Mouse (Mus musculus) hindbrain, embryonic 15.5 days (tissue): Measurements from ENCODE around the gene Tbc1d2. TPM values are rescaled to one million over a fixed set of nuclear protein-coding genes. Genes with fewer than 3 reads are reported as not detected.
"Not testable (repeated sequence)": the region's sequence is repeated elsewhere in the genome, so short reads cannot be mapped to it uniquely, and the experiment has no call there.

Source experiments
- ATAC-seq: fragments of 200-750 bp; cut with Nextera tagmentation; 2 replicates; pipeline ENCODE4 v1.8.0; 2017; ENCODE audit warnings: low read depth, moderate number of reproducible peaks, moderate TSS enrichment; ENCODE audit not compliant: low FRiP score
- H3K27ac ChIP-seq: fragments of 300-500 bp; sonication (generic); replicated peaks from 2 replicates; pipeline ENCODE4 v1.5.1; 2015; ENCODE audit warnings: mild to moderate bottlenecking, inconsistent platforms
- H3K27me3 ChIP-seq: fragments of 300-500 bp; sonication (generic); 2 replicates; pipeline ENCODE4 v1.6.1; 2015; ENCODE audit warnings: control low read depth, inconsistent platforms
- H3K36me3 ChIP-seq: fragments of 300-500 bp; sonication (generic); 2 replicates; pipeline ENCODE4 v1.6.1; 2015; ENCODE audit warnings: control low read depth, inconsistent platforms
- H3K4me1 ChIP-seq: fragments of 300-500 bp; sonication (generic); replicated peaks from 2 replicates; pipeline ENCODE4 v1.6.1; 2015; ENCODE audit warnings: control low read depth, inconsistent platforms
- H3K4me2 ChIP-seq: fragments of 300-500 bp; sonication (generic); 2 replicates; pipeline ENCODE4 v1.6.1; 2015; ENCODE audit warnings: moderate library complexity, mild to moderate bottlenecking, inconsistent platforms
- H3K4me3 ChIP-seq: fragments of 300-500 bp; sonication (generic); 2 replicates; pipeline ENCODE4 v1.5.1; 2015; ENCODE audit warnings: mild to moderate bottlenecking, inconsistent platforms
- H3K9ac ChIP-seq: fragments of 300-500 bp; sonication (generic); 2 replicates; pipeline ENCODE4 v1.6.1; 2015; ENCODE audit warnings: inconsistent platforms
- H3K9me3 ChIP-seq: fragments of 300-500 bp; sonication (generic); 2 replicates; pipeline ENCODE4 v1.6.1; 2016; ENCODE audit warnings: control low read depth, inconsistent platforms
- WGBS: fragments of 180-500 bp; shearing (Covaris S2); methylation state at CpG from one replicate; pipeline ENCODE4 v1.1.7; 2015; 5-methylcytosine and 5-hydroxymethylcytosine counted together
- polyA plus RNA-seq: library from polyadenylated mRNA; unstranded; fragments of >200 nt; fragmentation: Nextera tagmentation; extraction: Ambion mirVana; gene quantifications from 2 replicates; pipeline ENCODE4 v1.2.1, GENCODE M21; 2015

Gene Tbc1d2
- polyA plus RNA-seq, 1 experiment from 2014 or later = 0.91 TPM

DNA sequence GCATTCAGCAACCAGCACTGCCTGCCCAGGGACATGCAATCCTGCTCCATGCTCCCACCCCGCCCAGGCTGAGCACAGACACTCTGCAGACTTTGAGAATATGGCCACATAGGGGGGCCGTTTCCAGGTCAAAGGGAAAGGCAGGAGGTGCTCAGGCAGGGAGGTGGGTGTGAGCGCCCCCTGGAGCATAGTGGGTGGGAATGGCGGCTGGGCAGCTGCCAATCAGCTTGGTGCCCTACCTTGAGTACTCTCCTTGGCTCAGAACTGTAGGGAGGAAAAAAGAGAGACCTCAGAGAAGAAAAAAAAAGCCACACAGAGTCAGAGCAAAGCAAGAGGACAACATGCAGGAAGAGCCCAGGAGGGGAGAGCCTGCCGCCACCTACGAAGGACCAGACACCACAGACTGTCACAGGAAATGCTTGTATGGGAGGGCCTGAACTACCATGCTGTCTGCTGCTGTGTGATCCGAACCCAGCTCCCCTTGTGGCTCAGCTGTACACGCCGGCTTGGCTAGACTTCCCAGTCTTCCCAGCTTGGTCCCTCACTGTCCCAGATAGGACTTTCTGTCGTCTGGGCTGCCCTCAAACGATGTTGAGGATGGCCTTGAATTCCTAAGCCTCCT is 31.7 kb downstream of the Tbc1d2 start:
- Histone ChIP-seq H3K4me1 (peaks cover 8% of the 10 kb centered on the region; the same call in 1 of the 2 replicates), H3K9me3 (no peaks in the 10 kb centered on the region), H3K36me3 (no peaks in the 10 kb centered on the region), H3K27ac (no peak overlapping the region), H3K4me3 (no peak overlapping the region), H3K27me3 (no peaks in the 10 kb centered on the region), H3K9ac (no peak overlapping the region), H3K4me2 (no peak overlapping the region)
- 68% methylated on average over 11 of the region's 11 CpGs for WGBS
- ATAC-seq = no peak

DNA sequence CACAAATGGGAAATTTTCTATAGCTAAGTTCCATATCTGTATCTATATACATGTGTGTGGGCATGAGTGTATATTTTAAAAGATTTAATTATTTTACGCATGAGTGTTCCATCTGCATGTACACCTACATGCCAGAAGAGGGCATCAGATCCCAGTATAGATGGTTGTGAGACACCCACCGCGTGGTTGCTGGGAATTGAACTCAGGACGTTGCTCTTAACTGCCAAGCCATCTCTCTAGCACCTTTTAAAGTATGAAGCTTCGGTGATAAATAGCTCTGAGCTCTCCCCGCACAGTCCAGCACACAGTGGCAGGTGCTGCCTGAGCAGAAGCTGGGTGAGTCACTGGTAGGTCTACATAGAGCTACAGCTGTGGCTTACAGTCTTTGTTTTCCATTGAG is 32.6 kb downstream of the Tbc1d2 start:
- ATAC-seq = no peak
- H3K27me3 ChIP-seq = no peaks in the 10 kb centered on the region
- no peak overlapping the region for H3K9ac ChIP-seq
- H3K4me2 ChIP-seq = no peak overlapping the region
- H3K4me3 ChIP-seq = no peak overlapping the region
- no peaks in the 10 kb centered on the region for H3K36me3 ChIP-seq
- H3K4me1 ChIP-seq = peaks cover 8% of the 10 kb centered on the region; the same call in 1 of the 2 replicates
- no peaks in the 10 kb centered on the region for H3K9me3 ChIP-seq
- no peak overlapping the region for H3K27ac ChIP-seq
- WGBS = 71% methylated on average over 6 of the region's 6 CpGs

DNA sequence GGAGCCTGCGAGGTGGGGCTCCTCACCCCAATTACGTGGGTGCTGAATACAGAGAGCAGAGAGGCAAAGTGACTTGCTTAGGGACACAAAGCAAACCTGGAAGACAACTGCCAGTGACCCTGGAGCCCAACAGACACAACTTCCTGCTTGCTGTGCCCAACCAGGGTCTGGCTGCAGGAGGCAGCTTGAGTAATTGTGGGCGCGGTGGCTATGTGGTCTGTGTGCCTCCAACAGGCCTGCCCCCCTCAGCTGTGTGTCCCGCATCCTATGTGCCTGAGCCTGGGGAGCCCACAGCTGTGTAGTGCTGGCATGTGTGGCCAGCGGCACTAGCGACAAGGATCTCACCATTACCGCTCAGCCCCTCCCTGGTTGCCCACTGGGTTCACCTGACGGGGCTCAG is 35.4 kb downstream of the Tbc1d2 start:
- no peak overlapping the region for H3K4me2 ChIP-seq
- ATAC-seq = no peak
- 0 out of 2 replicates have a peak, but pooled peaks cover 5% of the 10 kb centered on the region for H3K4me1 ChIP-seq
- H3K9me3 ChIP-seq = no peaks in the 10 kb centered on the region
- H3K36me3 ChIP-seq = no peaks in the 10 kb centered on the region
- no peak overlapping the region for H3K4me3 ChIP-seq
- no peaks in the 10 kb centered on the region for H3K27me3 ChIP-seq
- H3K27ac ChIP-seq = no peak overlapping the region
- WGBS = 82% methylated on average over 9 of the region's 9 CpGs
- no peak overlapping the region for H3K9ac ChIP-seq

DNA sequence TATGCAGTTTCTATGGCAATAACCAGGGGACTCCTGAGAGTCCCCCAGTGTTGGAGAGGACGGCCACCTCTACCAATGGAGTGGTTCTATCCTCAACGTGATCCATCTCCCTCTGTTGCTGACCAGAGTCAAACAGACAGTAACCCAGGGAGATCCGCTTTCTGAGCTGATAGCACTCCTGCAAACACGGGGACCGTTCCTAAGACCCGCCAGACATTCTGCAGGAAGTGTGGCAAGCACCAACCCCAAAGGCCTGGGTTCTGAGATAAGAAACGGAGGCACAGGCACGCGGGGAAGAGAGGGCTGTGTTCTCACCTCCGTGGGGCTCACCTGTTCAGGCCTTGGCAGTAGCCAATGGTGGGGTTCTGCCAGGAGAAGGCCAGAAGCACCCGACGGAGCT is 36.4 kb downstream of the Tbc1d2 start:
- Histone ChIP-seq H3K9ac (no peak overlapping the region), H3K4me1 (0 out of 2 replicates have a peak, but pooled peaks cover 5% of the 10 kb centered on the region), H3K27me3 (no peaks in the 10 kb centered on the region), H3K27ac (no peak overlapping the region), H3K4me2 (no peak overlapping the region), H3K36me3 (no peaks in the 10 kb centered on the region), H3K9me3 (no peaks in the 10 kb centered on the region), H3K4me3 (no peak overlapping the region)
- 75% methylated on average over 12 of the region's 12 CpGs for WGBS
- ATAC-seq = no peak

DNA sequence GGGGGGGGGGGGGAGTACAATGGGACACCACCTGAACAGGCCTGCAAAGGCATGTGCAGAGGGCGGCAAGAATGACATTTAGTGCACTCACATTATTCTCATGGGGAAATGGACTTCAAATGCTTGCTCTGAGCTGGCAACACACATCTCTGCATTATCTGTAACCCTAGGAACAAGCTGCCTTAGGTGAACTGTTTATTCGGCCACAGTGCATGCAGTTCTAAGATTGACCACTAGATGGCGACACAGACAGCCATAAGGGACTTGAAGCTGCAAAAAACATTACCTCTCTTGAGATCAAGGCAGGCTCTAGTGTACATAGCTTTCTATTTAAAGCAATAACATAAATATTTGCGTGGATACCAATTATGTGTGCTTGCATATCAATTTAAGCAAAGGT is 38.8 kb downstream of the Tbc1d2 start:
- Histone ChIP-seq H3K4me2 (no peak overlapping the region), H3K27me3 (no peaks in the 10 kb centered on the region), H3K4me1 (0 out of 2 replicates have a peak, but pooled peaks cover 5% of the 10 kb centered on the region), H3K27ac (no peak overlapping the region), H3K36me3 (no peaks in the 10 kb centered on the region), H3K9ac (no peak overlapping the region), H3K9me3 (no peaks in the 10 kb centered on the region), H3K4me3 (no peak overlapping the region)
- peak; percentile 55 for ATAC-seq
- 3% methylated on average over 4 of the region's 4 CpGs for WGBS

DNA sequence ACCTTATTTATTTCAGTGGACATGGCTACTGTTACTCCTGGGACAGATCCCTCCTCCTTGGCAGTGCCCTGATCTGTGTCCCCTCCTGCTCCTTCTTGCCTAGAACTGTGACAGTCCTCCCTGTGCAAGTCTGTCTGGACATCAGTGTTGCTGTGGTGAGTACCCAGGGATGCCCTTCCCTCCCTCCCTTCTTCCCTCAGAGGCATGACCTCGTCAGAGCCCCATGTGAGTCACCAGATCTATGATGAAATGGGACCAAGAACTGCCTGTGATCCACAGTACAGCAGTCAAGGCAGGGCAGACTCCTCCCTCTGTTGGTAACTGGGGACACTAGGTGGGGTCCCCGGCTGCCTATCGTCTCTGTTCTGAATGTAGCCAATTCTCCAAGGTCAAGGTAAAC is 42.4 kb downstream of the Tbc1d2 start:
- Histone ChIP-seq H3K9me3 (no peaks in the 10 kb centered on the region), H3K4me3 (no peak overlapping the region), H3K36me3 (no peaks in the 10 kb centered on the region), H3K27ac (no peak overlapping the region), H3K4me2 (no peak overlapping the region), H3K9ac (no peak overlapping the region), H3K27me3 (no peaks in the 10 kb centered on the region), H3K4me1 (0 out of 2 replicates have a peak, but pooled peaks cover 5% of the 10 kb centered on the region)
- 83% methylated on average over 3 of the region's 3 CpGs for WGBS
- ATAC-seq = no peak

DNA sequence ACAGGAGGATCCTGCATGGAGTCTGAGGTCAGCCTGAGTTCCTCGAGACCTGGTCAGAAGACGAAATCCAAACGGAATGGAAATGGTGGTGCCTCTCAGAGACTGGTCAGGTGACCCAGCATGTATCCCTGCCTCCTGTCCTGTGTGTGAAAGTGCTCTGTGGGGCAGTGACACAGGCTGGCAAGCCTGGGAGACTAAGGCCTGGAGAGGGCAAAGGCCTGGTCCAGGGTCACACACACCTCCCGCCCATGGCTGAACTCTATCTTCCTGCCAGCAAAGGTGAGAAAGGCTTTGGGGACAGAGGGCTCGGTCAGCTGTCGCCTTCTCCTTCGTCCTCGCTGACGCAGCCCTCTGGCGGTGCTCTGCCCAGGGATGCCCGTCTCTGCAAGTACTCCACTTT is 44.6 kb downstream of the Tbc1d2 start:
- Histone ChIP-seq H3K9me3 (no peaks in the 10 kb centered on the region), H3K4me1 (peaks cover 9% of the 10 kb centered on the region), H3K4me3 (no peak overlapping the region), H3K36me3 (no peaks in the 10 kb centered on the region), H3K27ac (no peak overlapping the region), H3K27me3 (no peaks in the 10 kb centered on the region), H3K9ac (no peak overlapping the region), H3K4me2 (no peak overlapping the region)
- ATAC-seq = no peak
- 70% methylated on average over 11 of the region's 11 CpGs for WGBS

DNA sequence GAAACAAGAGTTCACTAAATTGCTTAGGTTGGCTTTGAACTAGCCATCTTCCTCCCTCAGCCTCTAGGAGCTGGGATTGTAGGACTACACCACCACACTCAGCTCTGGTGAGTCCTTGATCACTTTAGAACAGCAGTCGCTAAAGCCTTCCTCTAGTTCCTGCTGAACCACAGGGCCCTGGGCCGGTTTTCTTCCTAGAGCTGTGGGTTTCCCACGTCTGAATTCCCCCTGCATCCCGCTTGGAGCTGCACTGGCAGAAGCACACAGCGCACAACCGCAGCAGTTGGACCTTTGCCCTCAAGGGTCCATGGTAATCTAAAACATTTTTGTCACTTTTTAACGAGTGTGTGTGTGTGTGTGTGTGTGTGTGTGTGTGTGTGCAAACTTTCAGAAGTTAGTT is 47.3 kb downstream of the Tbc1d2 start:
- Histone ChIP-seq H3K9ac (no peak overlapping the region), H3K36me3 (no peaks in the 10 kb centered on the region), H3K27ac (no peak overlapping the region), H3K4me1 (peaks cover 13% of the 10 kb centered on the region), H3K9me3 (no peaks in the 10 kb centered on the region), H3K4me2 (no peak overlapping the region), H3K4me3 (no peak overlapping the region), H3K27me3 (0 out of 2 replicates have a peak, but pooled peaks cover 6% of the 10 kb centered on the region)
- ATAC-seq = no peak
- 61% methylated on average over 7 of the region's 7 CpGs for WGBS

DNA sequence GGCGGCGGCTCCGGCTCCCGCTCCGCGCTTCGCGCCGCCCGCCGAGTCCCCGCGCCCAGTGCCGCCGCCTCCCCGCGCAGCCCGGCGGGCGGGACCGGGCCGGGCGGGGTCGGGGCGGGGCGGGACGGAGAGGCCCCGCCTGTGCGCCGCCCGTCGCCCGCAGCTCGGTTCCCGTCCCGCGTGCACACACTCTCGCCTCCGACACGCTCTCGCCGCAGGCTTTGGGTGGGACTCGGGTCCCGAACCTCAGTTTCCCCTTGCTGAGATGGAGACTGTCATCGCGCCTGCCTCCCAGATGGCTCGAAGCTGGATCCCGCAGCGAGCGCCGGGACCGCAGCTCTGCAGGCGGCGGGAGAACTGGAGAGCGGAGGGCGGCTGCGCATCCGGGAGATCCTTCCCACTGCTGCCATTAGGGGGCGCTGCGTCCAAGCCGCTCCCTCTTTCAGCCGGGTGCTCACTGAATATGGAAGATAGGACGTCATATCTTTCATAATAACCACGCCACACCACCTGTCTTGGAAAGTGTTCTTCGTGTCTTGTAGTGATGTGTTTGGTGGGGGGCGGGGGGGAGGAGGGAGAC is 48.1 kb downstream of the Tbc1d2 start, which contains the start of gene Coro2a:
Gene Coro2a, minus strand, starts transcription at position 359 of the 580 bp plus-strand sequence.
- Histone ChIP-seq H3K36me3 (no peaks in the 10 kb centered on the region), H3K9me3 (no peaks in the 10 kb centered on the region), H3K4me1 (peaks cover 13% of the 10 kb centered on the region), H3K9ac (peak within 1 kb of the TSS; percentile 73), H3K4me2 (peak within 1 kb of the TSS; percentile 81), H3K27ac (peak within 1 kb of the TSS; percentile 60), H3K4me3 (peak within 1 kb of the TSS; percentile 73), H3K27me3 (0 out of 2 replicates have a peak, but pooled peaks cover 6% of the 10 kb centered on the region)
- ATAC-seq = peak; percentile 65
- WGBS = under 1% methylated on average over 52 of the region's 66 CpGs

DNA sequence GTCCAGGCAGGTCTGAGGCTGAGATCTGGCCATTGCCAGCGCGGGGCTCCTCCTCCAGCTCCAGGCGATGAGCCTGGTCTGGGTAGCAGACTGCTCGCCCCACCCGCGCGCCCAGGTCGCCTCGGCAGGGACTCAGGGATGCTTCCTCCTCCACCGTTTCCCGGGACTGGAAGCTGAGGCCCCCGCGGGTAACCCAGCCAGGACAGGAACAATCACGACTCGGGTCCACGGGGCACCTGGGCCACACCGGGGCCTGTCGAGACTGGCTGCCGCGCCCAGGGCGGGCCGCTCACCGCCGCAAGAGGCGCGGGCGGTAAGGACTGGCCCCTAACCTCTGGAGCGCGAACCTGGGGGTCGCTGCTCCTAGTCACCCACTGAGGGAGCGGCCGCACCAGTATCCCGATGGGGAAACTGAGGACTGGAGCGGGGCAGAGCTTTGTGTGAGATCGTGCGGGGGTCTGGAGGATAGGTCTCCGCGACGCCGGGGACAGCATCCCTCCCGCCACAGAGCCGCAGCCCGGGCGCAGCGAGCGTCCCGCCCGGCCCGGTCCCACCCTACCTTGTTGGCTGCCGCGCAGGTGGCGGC is 48.7 kb downstream of the Tbc1d2 start:
- peak overlapping the region; percentile 73 for H3K4me3 ChIP-seq
- H3K36me3 ChIP-seq = no peaks in the 10 kb centered on the region
- peak overlapping the region; percentile 81 for H3K4me2 ChIP-seq
- WGBS = under 1% methylated on average over 50 of the region's 52 CpGs
- H3K27me3 ChIP-seq = 0 out of 2 replicates have a peak, but pooled peaks cover 6% of the 10 kb centered on the region
- peak overlapping the region; percentile 73 for H3K9ac ChIP-seq
- H3K9me3 ChIP-seq = no peaks in the 10 kb centered on the region
- H3K4me1 ChIP-seq = peaks cover 13% of the 10 kb centered on the region
- ATAC-seq = peak; percentile 55
- peak overlapping the region; percentile 60 for H3K27ac ChIP-seq

DNA sequence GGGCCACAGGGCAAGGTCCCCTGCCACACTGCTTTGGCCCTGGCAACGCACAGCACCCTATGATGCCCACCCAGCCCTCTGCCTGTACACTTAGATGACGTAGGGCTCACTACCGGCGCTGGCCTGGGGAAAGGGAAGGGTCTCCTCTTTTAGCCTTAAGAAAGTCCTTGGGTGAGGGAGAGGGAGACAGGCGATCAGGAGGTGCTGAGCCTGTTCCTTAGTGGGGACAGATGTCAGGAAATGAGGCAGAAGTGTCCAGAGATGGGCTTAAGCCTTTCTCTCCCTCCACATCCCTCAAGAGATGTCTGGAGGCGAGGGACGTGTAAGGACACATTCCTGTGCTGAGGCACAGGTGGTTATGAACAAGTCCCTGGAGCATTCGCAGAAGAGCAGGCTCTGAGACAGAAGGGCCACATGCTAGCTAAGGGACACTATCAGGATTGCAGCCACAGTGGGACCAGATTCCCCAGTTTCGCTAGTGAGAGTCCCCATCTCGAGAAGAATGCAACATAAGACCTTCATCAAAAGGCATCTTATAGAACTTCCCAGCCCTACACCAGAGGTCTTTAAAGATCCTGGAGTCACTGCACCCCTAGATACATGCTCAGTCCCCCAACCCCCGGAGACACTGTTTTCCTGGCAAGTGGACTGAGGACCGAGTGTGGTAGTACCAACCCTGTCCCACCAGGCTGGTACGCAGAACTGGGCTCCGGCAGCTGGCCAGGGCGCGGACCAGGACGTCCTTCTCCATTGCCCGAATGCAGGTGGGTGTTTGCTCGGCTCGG is 49.3 kb downstream of the Tbc1d2 start:
- H3K4me2 ChIP-seq = peak overlapping the region; percentile 81
- no peaks in the 10 kb centered on the region for H3K9me3 ChIP-seq
- 35% methylated on average over 20 of the region's 20 CpGs for WGBS
- peak overlapping the region; percentile 73 for H3K9ac ChIP-seq
- peaks cover 16% of the 10 kb centered on the region for H3K4me1 ChIP-seq
- H3K27me3 ChIP-seq = 0 out of 2 replicates have a peak, but pooled peaks cover 6% of the 10 kb centered on the region
- H3K36me3 ChIP-seq = no peaks in the 10 kb centered on the region
- H3K4me3 ChIP-seq = peak overlapping the region; percentile 73
- peak; percentile 0; the same call in 1 of the 2 replicates for ATAC-seq
- no peak overlapping the region for H3K27ac ChIP-seq

DNA sequence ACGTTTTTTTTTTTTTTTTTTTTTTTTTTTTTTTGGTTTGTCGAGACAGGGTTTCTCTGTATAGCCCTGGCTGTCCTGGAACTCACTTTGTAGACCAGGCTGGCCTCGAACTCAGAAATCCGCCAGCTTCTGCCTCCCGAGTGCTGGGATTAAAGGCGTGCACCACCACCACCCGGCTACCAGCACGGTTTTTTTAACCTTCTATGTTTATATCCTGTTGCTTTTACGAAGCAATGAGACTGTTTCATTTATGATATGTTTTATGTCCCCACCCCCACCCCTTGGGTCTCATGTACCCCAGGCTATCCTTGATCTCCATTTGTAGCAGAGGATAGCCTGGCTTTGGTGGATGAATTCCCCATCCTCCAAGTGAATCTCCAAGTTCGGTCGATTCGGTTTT is 50.4 kb downstream of the Tbc1d2 start:
- H3K9me3 ChIP-seq, H3K27ac ChIP-seq, H3K9ac ChIP-seq, H3K4me2 ChIP-seq, H3K27me3 ChIP-seq, H3K36me3 ChIP-seq, H3K4me3 ChIP-seq, ATAC-seq: not testable (repeated sequence)
- 85% methylated on average over 12 of the region's 12 CpGs for WGBS
- peaks cover 16% of the 10 kb centered on the region for H3K4me1 ChIP-seq
